Mouse (Mus musculus) embryo, embryonic 10.5 days (tissue): ENCODE measurements at regions not wholly inside any gene's neighbourhood (a gene's known extent, or its start where the extent isn't known, plus 50 kb on each side); places are given as distances from the start of the nearest gene placed in this dataset.
A peak's percentile ranks its signal among the peaks of the same experiment; 100 is the strongest.
"Not testable (repeated sequence)": the region's sequence is repeated elsewhere in the genome, so short reads cannot be mapped to it uniquely, and the experiment has no call there.

ENCODE experiments used
- DNase-seq: peaks from one replicate; pipeline ENCODE4 v3.0.0-alpha.2; 2015; ENCODE audit warnings: low spot score

- DNase-seq, result no peak
Measured at GRCm38 (mm10) chr16:20047356-20047755, 50.0 kb upstream of the Klhl24 start.

- not testable (repeated sequence) for DNase-seq
Measured at GRCm38 (mm10) chr16:20035166-20035565, 52.3 kb upstream of the Klhl6 start.

- DNase-seq, result peak; percentile 2
Measured at GRCm38 (mm10) chr16:20032328-20033081, 49.7 kb upstream of the Klhl6 start.
